Mouse (Mus musculus): ENCODE results near the gene Gm21836. TPM values are rescaled to one million over a fixed set of nuclear protein-coding genes. Genes with fewer than 3 reads are reported as not detected.

Gm21836 gene
- not detected for polyA plus RNA-seq (2017; shearing (Covaris generic))

GRCm38 (mm10) chr9:124493693-124494092, at the start of gene Gm21836:
Gene Gm21836 (minus strand): TSS chr9:124493793.

GRCm38 (mm10) chr9:124476096-124476902, 17.3 kb downstream of the Gm21836 start, which contains the start of gene Ppp2r3d:
Gene Ppp2r3d (minus strand): TSS chr9:124476898.

Other genes with a start within 250 kb of the Gm21836 start
- gene 2010315B03Rik, start 181.1 kb downstream of the Gm21836 start, polyA plus RNA-seq (2017; shearing (Covaris generic)): 9.9 TPM
- gene Ppp2r3d, start 16.9 kb downstream of the Gm21836 start, polyA plus RNA-seq (2017; shearing (Covaris generic)): 106 TPM